Mouse (Mus musculus) CD8-positive naive resting alpha-beta T cell, adult 57 days (primary cell): ENCODE data around the gene Zfp358. TPM values are rescaled to one million over a fixed set of nuclear protein-coding genes. Genes with fewer than 3 reads are reported as not detected.

Source experiments
- total RNA-seq: library from RNA; stranded (reverse); gene quantifications from one replicate; pipeline ENCODE4 v1.2.4, GENCODE M21; 2023

Gene Zfp358
- 12.0 TPM for total RNA-seq

DNA sequence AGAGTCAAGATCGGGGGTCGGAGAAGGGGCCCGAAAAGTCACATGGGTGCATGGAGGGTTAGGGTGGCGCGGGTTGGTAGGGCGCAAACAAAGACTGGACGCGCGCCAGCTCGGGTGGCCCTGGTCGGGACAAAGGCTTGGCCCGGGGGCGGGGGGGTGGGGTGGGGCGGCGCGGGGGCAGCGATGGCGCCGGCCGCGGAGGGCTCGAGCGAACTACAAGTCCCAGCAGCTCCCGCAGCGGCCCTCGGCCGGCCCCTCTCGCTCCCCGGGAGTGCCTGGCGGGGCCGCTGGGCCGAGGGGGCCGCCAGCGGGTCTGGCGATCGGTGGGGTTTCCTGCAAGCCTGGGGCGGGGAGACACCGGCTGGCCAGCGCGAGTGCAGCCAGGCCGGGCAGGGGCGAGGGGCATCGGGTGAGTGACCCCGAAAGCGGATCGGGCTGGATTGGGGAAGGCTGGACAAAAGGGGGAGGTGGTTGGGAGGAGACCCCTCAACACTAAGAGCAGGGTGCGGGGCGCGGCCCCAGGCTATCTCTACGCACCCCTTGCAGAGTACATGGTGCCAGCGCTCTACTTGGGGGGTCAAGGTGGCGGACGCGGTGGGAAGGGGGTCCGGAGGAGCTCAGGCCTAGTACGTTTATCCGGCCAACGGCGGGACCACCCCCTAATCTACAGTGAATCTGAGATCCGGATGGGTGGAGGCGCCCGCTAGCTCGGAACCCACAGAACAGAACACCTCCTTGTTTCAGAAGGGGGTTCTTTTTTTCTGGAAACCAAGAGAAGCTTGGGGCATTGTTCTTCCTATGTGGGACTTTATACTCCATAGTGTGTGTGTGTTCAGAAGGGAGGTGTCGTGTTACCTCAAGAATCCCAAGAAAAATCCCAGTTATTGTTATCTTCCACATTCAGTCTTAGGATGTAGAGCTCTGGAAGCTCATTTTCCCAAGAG lies at the start of gene Zfp358:
Gene Zfp358, plus strand, starts transcription at position 238 of the 944 bp plus-strand sequence.

DNA sequence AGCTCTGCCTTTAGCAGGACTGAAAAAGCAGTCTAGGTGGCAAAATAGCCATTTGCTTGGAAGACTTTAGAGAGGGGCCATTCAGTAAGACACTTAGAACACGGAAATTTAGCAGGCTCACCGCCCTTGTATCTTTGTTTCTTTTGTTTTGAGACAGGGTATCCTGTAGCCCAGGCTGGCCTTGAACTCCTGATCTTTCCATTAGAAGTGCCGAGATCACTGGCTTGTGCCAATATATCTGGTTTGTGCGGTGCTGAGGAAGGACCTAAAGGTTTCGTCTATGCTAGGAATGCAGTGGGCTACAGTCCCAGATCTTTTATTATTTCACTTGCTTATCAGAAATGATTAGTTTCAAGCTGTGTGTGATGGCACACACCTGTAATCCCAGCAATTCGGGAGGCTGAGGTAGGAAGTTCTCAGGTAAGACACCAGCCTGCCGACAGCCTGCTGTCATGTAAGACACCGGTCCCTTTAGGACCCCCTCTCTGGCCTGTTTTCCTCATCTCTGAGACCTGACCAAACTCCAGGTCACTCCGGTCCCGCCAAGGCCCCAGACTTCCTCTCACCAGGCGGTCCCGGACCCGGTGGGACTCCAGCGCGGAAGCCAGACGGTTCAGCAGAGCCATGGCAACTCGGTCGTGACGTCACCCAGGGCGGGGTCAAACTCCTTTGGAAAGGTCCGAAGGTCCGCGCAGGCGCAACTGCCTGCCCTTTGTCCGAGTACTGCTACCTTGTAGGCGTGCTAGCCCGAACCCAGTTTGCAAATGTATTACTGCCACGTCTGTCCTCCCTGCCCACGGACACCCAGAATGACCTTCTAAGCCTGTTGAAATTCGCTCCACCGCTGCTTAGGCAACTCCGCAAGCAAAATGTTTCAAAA lies 25.7 kb upstream of the Zfp358 start, which contains the start of gene Pex11g:
Gene Pex11g, minus strand, starts transcription at position 675 of the 880 bp plus-strand sequence.

DNA sequence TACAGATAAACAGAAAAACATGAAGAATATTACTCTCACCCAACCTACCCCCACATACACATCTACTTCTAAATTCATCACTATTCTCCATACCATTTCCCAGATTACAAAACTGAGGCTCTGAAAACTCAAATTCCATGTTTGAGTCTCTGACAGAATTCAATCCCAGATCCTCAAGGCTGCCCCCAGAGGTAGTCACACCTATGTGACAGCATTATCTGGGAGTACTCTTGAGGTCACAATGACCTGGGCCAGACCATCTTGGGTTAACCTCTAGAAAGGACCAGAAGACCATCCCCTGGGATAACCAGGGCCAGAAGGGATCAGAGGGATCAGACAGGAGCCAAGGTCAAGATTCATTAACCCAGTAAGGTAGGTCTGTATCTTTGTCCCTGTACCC lies 22.4 kb upstream of the Zfp358 start, which contains the start of gene Tex45:
Gene Tex45, plus strand, starts transcription at position 301 of the 400 bp plus-strand sequence.

DNA sequence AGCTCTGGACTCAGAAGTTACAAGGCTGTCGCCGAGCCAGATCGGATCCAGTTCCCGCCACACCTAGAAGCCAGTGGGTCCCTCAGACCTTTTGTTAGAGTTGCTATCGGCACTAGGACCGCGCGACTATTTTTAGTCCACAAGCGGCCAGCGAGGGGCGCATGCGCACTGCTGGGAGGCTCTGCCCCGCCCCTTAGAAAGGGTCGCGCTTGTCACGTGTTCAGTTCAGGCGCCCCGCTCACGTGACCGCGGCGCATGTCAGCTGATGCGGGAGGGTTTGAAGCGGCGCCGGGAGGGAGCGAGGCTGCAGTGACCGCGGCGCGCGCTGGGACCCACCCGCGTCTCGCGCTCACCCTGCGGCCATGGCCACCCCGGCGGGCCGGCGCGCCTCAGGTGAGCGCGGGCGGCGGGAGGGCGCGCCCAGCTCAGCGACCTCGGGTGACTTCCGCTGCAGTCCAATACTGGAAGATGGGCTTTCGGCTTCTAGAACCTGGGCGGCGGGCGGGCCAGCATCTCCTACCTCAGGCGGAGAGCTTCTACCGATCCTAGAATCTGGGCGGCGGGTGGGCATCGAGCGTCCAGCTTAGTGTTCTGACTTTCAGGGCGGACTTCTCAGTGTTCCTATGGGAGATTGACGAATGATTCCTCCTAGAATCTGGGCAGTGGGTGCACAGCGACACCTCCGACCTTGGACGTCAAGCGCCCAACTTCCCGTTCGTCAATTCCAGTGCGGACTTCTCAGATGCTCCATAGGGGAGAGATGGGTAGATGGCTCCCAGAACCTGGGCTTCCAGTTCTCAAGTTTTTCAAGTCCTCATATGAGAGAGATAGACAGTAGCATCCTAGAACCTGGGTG lies 7.5 kb downstream of the Zfp358 start, which contains the start of gene Mcoln1:
Gene Mcoln1, plus strand, starts transcription at position 223 of the 856 bp plus-strand sequence.

DNA sequence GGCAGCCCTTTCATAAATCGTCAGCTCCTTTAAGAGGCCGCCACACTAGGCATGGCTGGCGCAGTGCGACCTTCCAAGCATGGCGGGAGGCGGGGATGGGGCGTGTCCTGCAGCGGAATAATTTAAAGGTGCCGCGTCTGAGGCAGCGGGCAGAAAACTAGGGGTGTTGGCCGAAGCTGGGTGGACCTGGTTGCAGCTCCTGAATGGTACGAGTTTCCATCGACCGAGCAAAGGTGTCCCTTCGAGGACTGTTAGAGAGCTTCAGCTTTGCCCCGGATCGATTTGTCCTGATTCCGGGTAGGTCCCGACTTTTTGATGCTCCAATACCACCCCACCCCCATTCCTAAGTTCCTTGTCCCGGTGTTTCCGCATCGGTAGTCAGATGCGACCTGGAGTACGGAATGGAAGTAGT lies 22.3 kb downstream of the Zfp358 start, which contains the start of gene Pnpla6:
Gene Pnpla6, plus strand, starts transcription at position 125 of the 412 bp plus-strand sequence.

Other genes with a start within 250 kb of the Zfp358 start
- gene Insr, start 213.5 kb upstream of the Zfp358 start, total RNA-seq = 38.4 TPM
- gene A430078G23Rik, start 139.7 kb upstream of the Zfp358 start, total RNA-seq = 267 TPM
- 271 TPM for gene Arhgef18, start 100.1 kb upstream of the Zfp358 start, total RNA-seq
- 0.70 TPM for gene Pex11g, start 25.5 kb upstream of the Zfp358 start, total RNA-seq
- 5.0 TPM for gene Tex45, start 22.3 kb upstream of the Zfp358 start, total RNA-seq
- 76.4 TPM for gene Mcoln1, start 7.3 kb downstream of the Zfp358 start, total RNA-seq
- gene Pnpla6, start 22.2 kb downstream of the Zfp358 start, total RNA-seq = 60.0 TPM
- not detected for gene C330021F23Rik, start 74.9 kb downstream of the Zfp358 start, total RNA-seq
- 0.15 TPM for gene Camsap3, start 94.2 kb downstream of the Zfp358 start, total RNA-seq
- 97.6 TPM for gene Xab2, start 128.2 kb downstream of the Zfp358 start, total RNA-seq
- 45.9 TPM for gene Pet100, start 128.4 kb downstream of the Zfp358 start, total RNA-seq
- gene Pcp2, start 132.4 kb downstream of the Zfp358 start, total RNA-seq = not detected
- 222 TPM for gene Stxbp2, start 137.8 kb downstream of the Zfp358 start, total RNA-seq
- not detected for gene Retn, start 162.6 kb downstream of the Zfp358 start, total RNA-seq
- 0.58 TPM for gene Mcemp1, start 172.6 kb downstream of the Zfp358 start, total RNA-seq
- gene Fcor, start 179.2 kb downstream of the Zfp358 start, total RNA-seq = not detected
- gene Trappc5, start 183.2 kb downstream of the Zfp358 start, total RNA-seq = 12.8 TPM
- gene Fcer2a, start 201.0 kb downstream of the Zfp358 start, total RNA-seq = 39.9 TPM
- not detected for gene Clec4g, start 227.5 kb downstream of the Zfp358 start, total RNA-seq